Mouse (Mus musculus): ENCODE data around the gene 5430427O19Rik.

The 5430427O19Rik gene

GRCm38 (mm10) chrX:85869914-85870483, at the start of gene 5430427O19Rik:
Gene 5430427O19Rik, plus strand, starts transcription at chrX:85870354.
- DNase-seq, result no peak

GRCm38 (mm10) chrX:85827719-85828453, 42.3 kb upstream of the 5430427O19Rik start:
- peak; percentile 2 for DNase-seq

- DNase-seq, result peak; percentile 60
These were observed 41.2 kb upstream of the 5430427O19Rik start for GRCm38 (mm10) chrX:85829000-85829399.

- no peak for DNase-seq
These were observed 31.0 kb upstream of the 5430427O19Rik start for GRCm38 (mm10) chrX:85839174-85839573.

GRCm38 (mm10) chrX:85855938-85856337, 14.2 kb upstream of the 5430427O19Rik start:
- DNase-seq, result peak; percentile 37

- no peak for DNase-seq
These were observed 13.0 kb upstream of the 5430427O19Rik start for GRCm38 (mm10) chrX:85857169-85857568.

GRCm38 (mm10) chrX:85868079-85868478, 2.1 kb upstream of the 5430427O19Rik start:
- DNase-seq, result no peak

- no peak for DNase-seq
These were observed 1.4 kb downstream of the 5430427O19Rik start for GRCm38 (mm10) chrX:85871371-85872056.

- DNase-seq, result no peak
These were observed 4.2 kb downstream of the 5430427O19Rik start for GRCm38 (mm10) chrX:85874367-85874766.

GRCm38 (mm10) chrX:85875951-85876350, 5.8 kb downstream of the 5430427O19Rik start:
- DNase-seq, result peak; percentile 22

- DNase-seq, result no peak
These were observed 7.6 kb downstream of the 5430427O19Rik start for GRCm38 (mm10) chrX:85877747-85878146.

GRCm38 (mm10) chrX:85878293-85878692, 8.1 kb downstream of the 5430427O19Rik start:
- peak; percentile 38 for DNase-seq

GRCm38 (mm10) chrX:85879198-85879977, 9.2 kb downstream of the 5430427O19Rik start:
- DNase-seq, result peak; percentile 41

GRCm38 (mm10) chrX:85886651-85887050, 16.5 kb downstream of the 5430427O19Rik start:
- DNase-seq, result no peak

GRCm38 (mm10) chrX:85901195-85901594, 31.0 kb downstream of the 5430427O19Rik start:
- DNase-seq, result no peak

GRCm38 (mm10) chrX:85919034-85919433, 48.9 kb downstream of the 5430427O19Rik start:
- DNase-seq, result peak; percentile 20

- DNase-seq, result no peak
These were observed 62.8 kb downstream of the 5430427O19Rik start for GRCm38 (mm10) chrX:85932991-85933390.
